Mouse (Mus musculus) embryonic facial prominence, embryonic 13.5 days (tissue): Measurements from ENCODE around the gene Zfp263. TPM values are rescaled to one million over a fixed set of nuclear protein-coding genes. Genes with fewer than 3 reads are reported as not detected.

Experiments used
- ATAC-seq: fragments of 200-750 bp; cut with Nextera tagmentation; 2 replicates; pipeline ENCODE4 v1.8.0; 2017; ENCODE audit warnings: low read depth; ENCODE audit not compliant: insufficient number of reproducible peaks, insufficient read depth, low FRiP score, low TSS enrichment
- H3K27ac ChIP-seq: fragments of 300-500 bp; sonication (generic); 2 replicates; pipeline ENCODE4 v1.5.1; 2015; ENCODE audit warnings: moderate library complexity, mild to moderate bottlenecking, inconsistent platforms
- H3K27me3 ChIP-seq: fragments of 300-500 bp; sonication (generic); 2 replicates; pipeline ENCODE4 v1.6.1; 2015; ENCODE audit warnings: mild to moderate bottlenecking, inconsistent platforms
- H3K36me3 ChIP-seq: fragments of 300-500 bp; sonication (generic); 2 replicates; pipeline ENCODE4 v1.6.1; 2015; ENCODE audit warnings: mild to moderate bottlenecking, inconsistent platforms
- H3K4me1 ChIP-seq: fragments of 300-500 bp; sonication (generic); 2 replicates; pipeline ENCODE4 v1.6.1; 2015; ENCODE audit warnings: inconsistent platforms
- H3K4me2 ChIP-seq: fragments of 300-500 bp; sonication (generic); 2 replicates; pipeline ENCODE4 v1.6.1; 2015; ENCODE audit warnings: moderate library complexity, mild to moderate bottlenecking, inconsistent platforms
- H3K4me3 ChIP-seq: fragments of 300-500 bp; sonication (generic); 2 replicates; pipeline ENCODE4 v1.5.1; 2015; ENCODE audit warnings: mild to moderate bottlenecking, inconsistent platforms
- H3K9ac ChIP-seq: fragments of 300-500 bp; sonication (generic); 2 replicates; pipeline ENCODE4 v1.6.1; 2015; ENCODE audit warnings: mild to moderate bottlenecking, inconsistent platforms
- H3K9me3 ChIP-seq: fragments of 300-500 bp; sonication (generic); 2 replicates; pipeline ENCODE4 v1.6.1; 2016; ENCODE audit warnings: inconsistent platforms
- WGBS: fragments of 180-500 bp; shearing (Covaris S2); methylation state at CpG from one replicate; pipeline ENCODE4 v1.1.7; 2015; ENCODE audit warnings: mixed read lengths; 5-methylcytosine and 5-hydroxymethylcytosine counted together
- polyA plus RNA-seq: library from polyadenylated mRNA; unstranded; fragments of >200 nt; fragmentation: Nextera tagmentation; extraction: Ambion mirVana; gene quantifications from 2 replicates; pipeline ENCODE4 v1.2.1, GENCODE M21; 2015

The Zfp263 gene
- polyA plus RNA-seq, 1 experiment from 2014 or later = 62.5 TPM

DNA sequence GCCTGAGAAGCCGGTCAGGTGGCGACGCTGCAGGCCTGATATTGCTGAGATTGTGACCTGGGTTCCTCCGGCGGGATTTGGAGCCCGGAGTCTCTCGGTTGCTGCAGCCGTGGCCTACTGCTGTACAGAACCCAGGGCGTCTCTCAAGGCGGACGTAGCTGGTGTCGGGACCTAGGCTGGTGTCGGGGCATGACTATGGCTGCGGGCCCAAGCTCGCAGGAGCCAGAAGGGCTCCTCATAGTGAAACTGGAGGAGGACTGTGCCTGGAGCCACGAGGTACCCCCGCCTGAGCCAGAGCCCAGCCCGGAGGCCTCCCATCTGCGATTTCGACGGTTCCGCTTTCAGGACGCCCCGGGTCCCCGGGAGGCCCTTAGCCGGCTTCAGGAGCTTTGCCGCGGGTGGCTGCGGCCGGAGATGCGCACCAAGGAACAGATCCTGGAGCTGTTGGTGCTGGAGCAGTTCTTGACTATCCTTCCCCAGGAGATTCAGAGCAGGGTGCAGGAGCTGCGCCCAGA lies 350 bp downstream of the Zfp263 start:
- under 1% methylated on average over 32 of the region's 32 CpGs for WGBS
- Histone ChIP-seq H3K9ac (peak overlapping the region; percentile 93), H3K27me3 (no peaks in the 10 kb centered on the region), H3K4me3 (peak overlapping the region; percentile 91), H3K4me2 (peak overlapping the region; percentile 94), H3K36me3 (peaks cover 38% of the 10 kb centered on the region), H3K27ac (peak overlapping the region; percentile 92), H3K4me1 (peaks cover 17% of the 10 kb centered on the region), H3K9me3 (peaks cover 15% of the 10 kb centered on the region)
- ATAC-seq = no peak

GRCm38 (mm10) chr16:3745656-3746055 lies 1.8 kb downstream of the Zfp263 start:
- H3K4me3 ChIP-seq = peak overlapping the region; percentile 91
- no peaks in the 10 kb centered on the region for H3K27me3 ChIP-seq
- no peak for ATAC-seq
- H3K9me3 ChIP-seq = peaks cover 26% of the 10 kb centered on the region
- H3K4me1 ChIP-seq = peaks cover 17% of the 10 kb centered on the region
- H3K36me3 ChIP-seq = peaks cover 53% of the 10 kb centered on the region
- no peak overlapping the region for H3K27ac ChIP-seq
- 94% methylated on average over 4 of the region's 4 CpGs for WGBS
- H3K4me2 ChIP-seq = peak overlapping the region; percentile 94
- H3K9ac ChIP-seq = 0 out of 2 replicates have a peak overlapping the region, but pooled peaks have one; percentile 40

GRCm38 (mm10) chr16:3748976-3749375 lies 5.1 kb downstream of the Zfp263 start:
- peaks cover 14% of the 10 kb centered on the region for H3K4me1 ChIP-seq
- no peaks in the 10 kb centered on the region for H3K27me3 ChIP-seq
- 98% methylated on average over 3 of the region's 3 CpGs for WGBS
- ATAC-seq = no peak
- no peak overlapping the region for H3K27ac ChIP-seq
- H3K36me3 ChIP-seq = peaks cover 75% of the 10 kb centered on the region
- H3K4me2 ChIP-seq = no peak overlapping the region
- H3K4me3 ChIP-seq = no peak overlapping the region
- peaks cover 26% of the 10 kb centered on the region for H3K9me3 ChIP-seq
- no peak overlapping the region for H3K9ac ChIP-seq

GRCm38 (mm10) chr16:3771603-3772002 lies 27.7 kb downstream of the Zfp263 start:
- Histone ChIP-seq H3K4me2 (no peak overlapping the region), H3K27me3 (no peaks in the 10 kb centered on the region), H3K36me3 (no peaks in the 10 kb centered on the region), H3K9ac (no peak overlapping the region), H3K9me3 (no peaks in the 10 kb centered on the region), H3K4me3 (no peak overlapping the region), H3K27ac (no peak overlapping the region), H3K4me1 (no peaks in the 10 kb centered on the region)
- 96% methylated on average over 4 of the region's 4 CpGs for WGBS
- no peak for ATAC-seq

GRCm38 (mm10) chr16:3776365-3776764 lies 32.5 kb downstream of the Zfp263 start:
- H3K36me3 ChIP-seq = no peaks in the 10 kb centered on the region
- no peak overlapping the region for H3K4me2 ChIP-seq
- 81% methylated on average over 3 of the region's 3 CpGs for WGBS
- no peak overlapping the region for H3K9ac ChIP-seq
- ATAC-seq = no peak
- no peak overlapping the region for H3K4me3 ChIP-seq
- no peaks in the 10 kb centered on the region for H3K4me1 ChIP-seq
- no peaks in the 10 kb centered on the region for H3K27me3 ChIP-seq
- no peak overlapping the region for H3K27ac ChIP-seq
- no peaks in the 10 kb centered on the region for H3K9me3 ChIP-seq

DNA sequence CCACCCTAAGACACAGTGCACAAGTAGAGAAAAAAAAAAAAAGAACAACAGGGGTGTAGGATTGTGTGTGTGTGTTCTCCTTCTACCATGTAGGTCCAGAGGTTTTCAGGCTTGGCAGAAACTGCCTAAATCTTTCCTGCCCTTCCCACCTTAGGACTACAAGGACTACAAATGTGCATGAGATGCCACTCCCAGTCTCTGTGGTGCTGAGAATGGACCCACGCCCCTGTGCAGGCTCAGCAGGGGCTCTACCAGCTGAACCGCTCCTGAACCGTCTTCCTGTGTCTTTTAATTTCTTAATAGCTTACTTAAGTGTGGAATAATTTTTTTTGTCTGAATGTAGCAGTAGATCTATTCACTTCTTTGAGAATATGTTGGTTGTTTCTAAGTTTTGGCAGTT lies 34.1 kb downstream of the Zfp263 start:
- Histone ChIP-seq H3K4me1 (no peaks in the 10 kb centered on the region), H3K36me3 (no peaks in the 10 kb centered on the region), H3K9me3 (no peaks in the 10 kb centered on the region), H3K4me2 (no peak overlapping the region), H3K27ac (no peak overlapping the region), H3K27me3 (no peaks in the 10 kb centered on the region), H3K9ac (no peak overlapping the region), H3K4me3 (no peak overlapping the region)
- no peak for ATAC-seq
- WGBS = 60% methylated on average over 3 of the region's 3 CpGs

DNA sequence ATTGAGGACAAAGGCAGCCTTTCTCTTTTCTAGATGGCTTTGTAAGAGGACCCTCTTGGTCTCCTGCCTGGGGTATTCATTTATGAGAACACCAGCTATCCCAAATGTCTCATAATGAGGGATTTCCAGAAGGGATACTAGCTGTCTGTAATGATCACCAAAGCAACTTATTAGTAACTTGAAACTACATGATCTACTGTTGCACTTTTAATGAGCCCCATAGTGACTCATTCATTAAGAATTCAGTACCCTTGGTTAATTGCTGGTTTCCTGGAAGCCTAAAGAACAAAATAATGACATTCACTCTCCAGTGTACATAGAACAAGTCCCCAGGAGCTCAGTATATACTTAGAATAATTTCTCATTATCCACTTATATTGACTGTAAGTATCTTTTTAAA lies 37.3 kb downstream of the Zfp263 start:
- no peaks in the 10 kb centered on the region for H3K27me3 ChIP-seq
- H3K9ac ChIP-seq = no peak overlapping the region
- H3K4me1 ChIP-seq = no peaks in the 10 kb centered on the region
- no peak for ATAC-seq
- H3K27ac ChIP-seq = no peak overlapping the region
- no peaks in the 10 kb centered on the region for H3K9me3 ChIP-seq
- no peak overlapping the region for H3K4me2 ChIP-seq
- no peaks in the 10 kb centered on the region for H3K36me3 ChIP-seq
- H3K4me3 ChIP-seq = no peak overlapping the region

DNA sequence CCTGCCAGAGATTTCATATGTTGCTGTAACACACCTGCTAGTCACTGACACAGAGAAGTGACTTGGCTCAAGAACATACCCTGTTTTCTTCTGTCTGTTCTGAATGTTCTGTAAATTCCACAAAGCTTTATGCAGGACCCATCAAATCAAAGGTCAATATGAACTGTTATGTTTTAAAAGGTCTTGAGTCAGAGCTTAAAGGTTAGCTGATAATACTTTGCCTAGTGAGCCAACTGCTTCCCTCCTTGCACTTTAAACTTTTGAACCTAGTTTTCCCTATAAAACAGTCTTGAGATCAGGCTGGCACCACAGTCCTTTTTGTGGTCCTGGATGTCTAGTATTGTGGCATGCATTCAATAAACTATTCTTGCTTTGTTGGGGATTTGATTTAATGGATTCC lies 44.5 kb downstream of the Zfp263 start:
- Histone ChIP-seq H3K4me2 (no peak overlapping the region), H3K9me3 (no peaks in the 10 kb centered on the region), H3K27ac (no peak overlapping the region), H3K27me3 (no peaks in the 10 kb centered on the region), H3K4me1 (no peaks in the 10 kb centered on the region), H3K36me3 (no peaks in the 10 kb centered on the region), H3K9ac (no peak overlapping the region), H3K4me3 (no peak overlapping the region)
- no peak for ATAC-seq

Other genes with a start within 250 kb of the Zfp263 start
- gene Olfr161, start 153.1 kb upstream of the Zfp263 start, polyA plus RNA-seq = 0.04 TPM in 1 of 2 replicates, not detected in the other
- gene Mefv, start 26.0 kb upstream of the Zfp263 start, polyA plus RNA-seq = not detected in 2 replicates
- 0.77 and 3.3 TPM in 2 replicates for gene Olfr15, start 86.8 kb downstream of the Zfp263 start, polyA plus RNA-seq
- 1.8 and 2.3 TPM in 2 replicates for gene Zfp174, start 103.2 kb downstream of the Zfp263 start, polyA plus RNA-seq
- gene Naa60, start 128.3 kb downstream of the Zfp263 start, polyA plus RNA-seq = 55.4 and 57.6 TPM in 2 replicates
- gene Zfp597, start 140.5 kb downstream of the Zfp263 start, polyA plus RNA-seq = 5.7 and 6.0 TPM in 2 replicates
- gene Gm20695, start 140.6 kb downstream of the Zfp263 start, polyA plus RNA-seq = 2.1 TPM in 1 of 2 replicates, not detected in the other
- 6.0 and 8.3 TPM in 2 replicates for gene 1700037C18Rik, start 164.6 kb downstream of the Zfp263 start, polyA plus RNA-seq
- gene Cluap1, start 164.7 kb downstream of the Zfp263 start, polyA plus RNA-seq = 39.7 and 41.9 TPM in 2 replicates
- gene Nlrc3, start 232.5 kb downstream of the Zfp263 start, polyA plus RNA-seq = 0.67 and 1.3 TPM in 2 replicates